Mouse (Mus musculus) ES-Bruce4 (cell line): ENCODE results near the gene Aplf.

Source experiments
- CTCF ChIP-seq: IDR thresholded peaks from one replicate; pipeline ENCODE4 v1.8.1; 2011; ENCODE audit warnings: low read depth, low read length
- EP300 ChIP-seq: IDR thresholded peaks from 2 replicates; pipeline ENCODE4 v1.6.1; 2011; ENCODE audit warnings: low read depth, low read length; ENCODE audit not compliant: insufficient read depth

DNA sequence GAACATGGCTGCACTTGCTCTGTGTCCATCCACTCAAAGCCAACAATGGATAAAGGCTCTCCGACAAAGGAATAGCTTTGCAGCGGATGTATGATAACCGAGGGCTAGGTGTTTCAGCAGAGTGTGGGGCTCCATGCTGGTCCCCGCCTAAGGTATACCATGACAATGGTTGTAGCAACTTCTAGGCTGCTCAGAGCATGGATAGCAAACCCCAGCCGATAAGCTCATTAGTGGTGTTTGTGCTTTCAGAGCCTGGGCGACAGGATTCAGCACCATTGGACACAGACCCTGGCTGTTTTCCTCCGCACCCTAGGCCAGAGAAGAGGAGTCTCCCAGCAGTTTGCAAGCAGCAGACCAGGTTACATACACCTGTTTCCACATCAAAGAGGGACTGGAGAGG, 88.0 kb downstream of the Aplf start:
- TF ChIP-seq CTCF: no peak
- no peak for TF ChIP-seq EP300
